Mouse (Mus musculus): ENCODE data around the gene Cdk5.
A peak's percentile ranks its signal among the peaks of the same experiment; 100 is the strongest.

The Cdk5 gene

DNA sequence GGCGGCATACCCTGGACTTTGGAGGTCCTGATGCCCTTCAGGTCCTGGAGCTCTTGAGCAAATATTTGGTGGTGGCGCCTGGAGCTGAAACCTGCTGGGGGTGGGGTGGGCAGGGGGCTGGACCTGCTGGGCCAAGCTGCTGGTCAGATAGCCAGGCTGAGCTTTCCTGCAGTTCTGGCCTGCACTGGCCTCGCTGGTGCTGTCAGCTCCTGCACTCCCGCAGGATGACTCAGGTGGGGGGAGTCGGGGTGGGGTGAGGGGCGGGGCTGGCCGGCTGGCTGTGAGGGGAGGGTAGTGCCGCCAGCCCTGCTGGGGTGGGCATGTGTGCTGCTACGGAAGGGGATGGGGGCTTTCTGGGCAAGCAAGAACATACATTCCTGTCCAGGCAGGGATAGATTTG, 5.3 kb upstream of the Cdk5 start:
- no peak for DNase-seq (ENCODE audit: low read depth, low spot score)

- no peak for DNase-seq (ENCODE audit: low read depth, low spot score)
Observed at GRCm38 (mm10) chr5:24427981-24428402, 4.7 kb upstream of the Cdk5 start.

GRCm38 (mm10) chr5:24427285-24427633, 3.9 kb upstream of the Cdk5 start:
- no peak for DNase-seq (ENCODE audit: low read depth, low spot score)

DNA sequence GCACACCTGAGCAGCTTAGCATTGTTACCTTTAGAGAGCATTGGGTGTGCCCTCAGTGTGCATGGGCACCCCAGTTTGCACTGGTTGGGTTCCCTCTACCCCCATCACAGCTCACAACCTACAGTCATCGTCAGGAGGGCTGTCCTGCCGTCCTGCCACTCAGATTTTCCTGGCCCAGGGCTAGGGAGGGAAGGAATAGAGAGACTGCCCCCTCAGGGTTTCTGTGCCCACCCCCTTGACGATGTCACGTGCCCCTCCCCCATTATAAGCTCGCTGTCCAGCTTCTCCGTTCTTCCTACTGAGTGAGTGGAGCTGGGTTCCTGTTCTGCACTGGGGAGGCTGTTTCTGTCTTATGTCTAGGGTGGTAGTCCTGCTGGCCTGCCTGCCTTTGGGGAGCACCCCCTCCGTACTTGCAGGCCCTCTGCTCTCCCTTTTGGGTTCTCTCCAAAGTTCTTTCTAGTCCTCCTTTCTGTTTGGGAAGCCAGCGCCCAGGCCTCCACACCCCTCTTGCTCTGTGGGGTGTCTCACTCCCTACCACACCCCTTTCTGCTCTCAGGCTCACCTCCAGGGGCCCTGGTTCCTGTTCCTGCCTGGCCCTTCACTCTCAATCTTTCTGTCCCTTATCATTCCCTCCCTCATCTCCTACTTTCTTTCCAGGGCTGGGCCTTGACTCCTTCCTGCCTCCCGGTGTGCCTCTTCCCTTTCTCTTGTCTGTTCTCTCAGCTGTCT, 3.4 kb upstream of the Cdk5 start:
- DNase-seq (ENCODE audit: low read depth, low spot score) = no peak

DNA sequence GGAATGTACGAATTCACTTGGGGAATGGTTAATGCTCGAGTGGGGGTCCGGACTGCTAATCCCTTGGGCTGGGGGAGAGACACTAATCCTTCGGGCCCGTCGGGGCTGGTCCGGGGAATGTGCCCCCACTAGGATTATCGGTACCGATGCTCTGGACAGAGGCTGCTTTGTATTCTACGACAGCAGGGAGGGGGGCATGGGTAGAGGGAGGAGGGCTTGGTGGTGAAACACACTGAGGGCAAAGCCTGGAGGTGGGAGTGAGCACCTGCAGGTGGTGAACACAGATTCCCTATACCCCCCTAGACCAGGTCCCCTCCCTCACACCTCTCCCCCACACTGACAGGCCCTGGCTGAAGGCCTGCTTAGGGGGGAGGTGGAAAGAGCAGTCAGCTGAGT, 2.7 kb upstream of the Cdk5 start:
- no peak for DNase-seq (ENCODE audit: low read depth, low spot score)

- peak; percentile 24 for DNase-seq (ENCODE audit: low read depth, low spot score)
Observed at GRCm38 (mm10) chr5:24425421-24426036, 2.2 kb upstream of the Cdk5 start.

DNA sequence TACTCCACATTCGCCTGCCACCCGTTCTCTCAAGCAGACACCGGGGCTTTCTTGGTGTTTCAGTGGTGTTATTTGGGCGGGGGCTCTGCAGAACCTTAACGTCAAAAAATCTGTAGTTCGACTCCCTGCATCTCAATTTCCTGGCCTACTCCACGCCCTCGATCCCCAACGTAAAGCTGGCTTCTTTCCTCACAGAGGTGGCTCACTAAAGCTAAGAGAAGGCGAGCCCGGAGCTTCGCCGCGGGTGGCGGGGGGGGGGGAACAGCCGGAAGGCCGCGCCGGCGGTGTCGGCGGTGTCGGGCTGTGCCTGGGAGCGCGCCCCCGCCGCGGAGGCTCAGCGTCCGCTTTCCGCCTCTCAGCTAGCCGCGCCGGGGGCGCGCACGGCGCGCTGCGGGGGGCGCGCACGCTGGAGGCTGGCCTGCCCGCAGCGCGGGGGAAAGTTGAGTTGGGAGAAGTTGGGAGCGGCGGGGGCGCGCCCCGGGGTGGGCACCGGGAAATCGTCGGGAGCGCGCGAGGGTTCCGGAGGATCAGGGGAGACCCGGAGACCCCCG, 1.6 kb upstream of the Cdk5 start:
- peak; percentile 75 for DNase-seq (ENCODE audit: low read depth, low spot score)

DNA sequence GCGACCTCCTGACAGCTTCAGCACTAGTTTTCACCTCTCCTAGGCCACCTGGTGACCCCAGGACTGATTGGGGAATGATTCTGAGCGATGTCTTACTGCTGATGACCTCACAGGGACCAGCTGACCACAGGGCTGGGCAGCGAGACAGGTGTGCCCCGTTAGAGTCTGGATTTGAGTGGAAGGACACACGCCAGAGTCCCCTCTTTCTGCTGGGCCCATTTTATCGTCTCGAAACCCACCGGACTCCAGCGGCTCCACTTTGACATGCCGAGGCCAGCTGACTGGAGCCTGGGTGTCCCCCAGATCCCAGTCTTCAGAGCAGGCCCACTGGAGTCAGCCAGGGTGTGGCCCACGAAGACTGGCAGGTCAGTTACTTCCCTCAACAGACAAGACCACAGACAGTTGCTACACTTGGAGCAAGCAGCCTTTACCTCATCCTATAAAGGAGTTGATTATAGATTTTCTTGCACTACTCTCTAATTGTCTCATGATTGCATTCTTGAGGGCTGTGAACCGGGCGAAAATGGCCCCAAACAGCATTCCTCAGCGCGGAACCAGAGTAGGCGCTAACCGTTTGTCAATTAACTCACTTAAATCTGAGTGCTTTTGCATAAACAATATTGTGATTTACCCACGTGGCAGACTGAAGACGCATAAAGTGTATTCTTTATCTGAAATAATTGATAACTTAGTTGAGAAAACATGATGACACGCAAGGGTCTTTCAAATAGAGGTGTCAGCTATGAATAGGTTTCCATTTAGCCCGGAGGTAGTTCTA, 863 bp upstream of the Cdk5 start:
- DNase-seq (ENCODE audit: low read depth, low spot score) = no peak

DNA sequence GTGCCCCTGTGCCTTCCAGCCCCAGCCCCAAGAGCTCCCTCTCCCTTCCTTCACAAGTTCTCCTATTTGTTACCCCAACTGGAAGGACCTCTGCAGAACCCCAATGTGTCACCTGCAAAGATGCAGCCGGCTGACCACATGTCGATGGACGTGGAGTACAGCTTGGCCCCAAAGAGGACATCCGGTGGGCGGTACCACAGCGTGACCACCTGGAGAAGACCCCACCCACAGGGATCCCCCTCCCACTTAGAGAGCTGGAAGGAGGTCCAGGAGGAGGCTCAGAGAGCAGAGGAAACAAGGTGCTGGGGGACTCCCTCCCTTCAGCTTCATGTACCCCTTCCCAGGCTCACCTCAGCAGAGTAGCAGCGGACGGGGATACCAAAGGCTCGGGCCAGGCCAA, 2.9 kb downstream of the Cdk5 start:
- DNase-seq (ENCODE audit: low read depth, low spot score) = no peak

- no peak for DNase-seq (ENCODE audit: low read depth, low spot score)
Observed at GRCm38 (mm10) chr5:24417587-24417986, 5.7 kb downstream of the Cdk5 start.

- no peak for DNase-seq (ENCODE audit: low read depth, low spot score)
Observed at GRCm38 (mm10) chr5:24416222-24416736, 7.1 kb downstream of the Cdk5 start.

GRCm38 (mm10) chr5:24413938-24414337, 9.4 kb downstream of the Cdk5 start:
- no peak for DNase-seq (ENCODE audit: low read depth, low spot score)

- DNase-seq (ENCODE audit: low read depth, low spot score) = no peak
Observed at GRCm38 (mm10) chr5:24413042-24413693, 10.2 kb downstream of the Cdk5 start, which contains the start of gene Asic3. Asic3 (plus strand) TSS chr5:24413392.

- no peak for DNase-seq (ENCODE audit: low read depth, low spot score)
Observed at GRCm38 (mm10) chr5:24412063-24412462, 11.3 kb downstream of the Cdk5 start.

- no peak for DNase-seq (ENCODE audit: low read depth, low spot score)
Observed at GRCm38 (mm10) chr5:24409466-24409865, 13.9 kb downstream of the Cdk5 start.

- DNase-seq (ENCODE audit: low read depth, low spot score) = no peak
Observed at GRCm38 (mm10) chr5:24408651-24409050, 14.7 kb downstream of the Cdk5 start.

DNA sequence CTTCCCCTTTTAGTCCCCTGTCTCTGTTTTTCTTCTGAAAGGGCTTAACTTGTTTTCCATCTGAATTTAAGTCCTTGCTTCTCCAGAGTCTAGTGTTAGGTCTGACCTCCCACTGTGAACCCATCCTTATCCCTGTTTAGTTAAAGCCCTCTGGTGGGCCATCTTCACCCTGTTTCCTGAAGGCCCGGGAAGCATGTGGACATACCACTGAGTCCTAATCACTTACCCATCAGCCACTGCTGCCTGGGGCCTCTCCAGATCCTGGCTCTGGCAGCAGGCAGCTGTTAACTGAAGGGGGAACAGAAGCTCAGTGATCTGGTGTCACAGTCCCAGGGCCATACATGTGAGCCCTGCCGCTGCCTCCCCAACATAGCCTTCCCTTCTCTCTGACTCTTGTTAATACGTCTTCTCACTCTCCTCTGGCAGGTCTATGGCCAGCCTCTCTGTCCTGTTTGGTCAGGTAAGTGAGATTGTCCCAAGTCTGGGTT, 17.9 kb downstream of the Cdk5 start:
- no peak for DNase-seq (ENCODE audit: low read depth, low spot score)

- DNase-seq (ENCODE audit: low read depth, low spot score) = no peak
Observed at GRCm38 (mm10) chr5:24404594-24405360, 18.6 kb downstream of the Cdk5 start.

- no peak for DNase-seq (ENCODE audit: low read depth, low spot score)
Observed at GRCm38 (mm10) chr5:24401969-24402368, 21.4 kb downstream of the Cdk5 start.

- DNase-seq (ENCODE audit: low read depth, low spot score) = no peak
Observed at GRCm38 (mm10) chr5:24400911-24401605, 22.3 kb downstream of the Cdk5 start.
